Mouse (Mus musculus) adrenal gland, postnatal 14 days (tissue): ENCODE measurements at regions not wholly inside any gene's neighbourhood (a gene's known extent, or its start where the extent isn't known, plus 50 kb on each side); places are given as distances from the start of the nearest gene placed in this dataset.
"Not testable (repeated sequence)": the region's sequence is repeated elsewhere in the genome, so short reads cannot be mapped to it uniquely, and the experiment has no call there.

Source experiments
- DNase-seq: peaks from one replicate; pipeline ENCODE4 v3.0.0; 2021; ENCODE audit warnings: mixed read lengths

- no peak for DNase-seq
Measured at GRCm38 (mm10) chr2:147989616-147990015, 57.2 kb downstream of the Foxa2 start.

GRCm38 (mm10) chr2:147988586-147988985 lies 58.2 kb downstream of the Foxa2 start:
- no peak for DNase-seq

GRCm38 (mm10) chr2:147985261-147985575 lies 61.6 kb downstream of the Foxa2 start:
- DNase-seq = no peak

GRCm38 (mm10) chr2:147984547-147985260 lies 62.1 kb downstream of the Foxa2 start:
- DNase-seq = no peak

- DNase-seq = no peak
Measured at GRCm38 (mm10) chr2:147980929-147981479, 65.8 kb downstream of the Foxa2 start.

GRCm38 (mm10) chr2:147980408-147980807 lies 66.4 kb downstream of the Foxa2 start:
- no peak for DNase-seq

- DNase-seq = no peak
Measured at GRCm38 (mm10) chr2:147979660-147980364, 67.0 kb downstream of the Foxa2 start.

GRCm38 (mm10) chr2:147979001-147979400 lies 67.8 kb downstream of the Foxa2 start:
- no peak for DNase-seq

- DNase-seq = no peak
Measured at GRCm38 (mm10) chr2:147974776-147975175, 72.0 kb downstream of the Foxa2 start.

- no peak for DNase-seq
Measured at GRCm38 (mm10) chr2:147968671-147969070, 78.1 kb downstream of the Foxa2 start.

GRCm38 (mm10) chr2:147967829-147968529 lies 78.8 kb downstream of the Foxa2 start:
- DNase-seq = no peak

GRCm38 (mm10) chr2:147963284-147963683 lies 83.5 kb downstream of the Foxa2 start:
- DNase-seq = not testable (repeated sequence)

- no peak for DNase-seq
Measured at GRCm38 (mm10) chr2:147961633-147962032, 85.1 kb downstream of the Foxa2 start.

GRCm38 (mm10) chr2:147954183-147954582 lies 92.6 kb downstream of the Foxa2 start:
- DNase-seq = no peak

GRCm38 (mm10) chr2:147951233-147951632 lies 95.5 kb downstream of the Foxa2 start:
- no peak for DNase-seq

- no peak for DNase-seq
Measured at GRCm38 (mm10) chr2:147944171-147945040, 102.4 kb downstream of the Foxa2 start.

GRCm38 (mm10) chr2:147942591-147942990 lies 104.2 kb downstream of the Foxa2 start:
- DNase-seq = no peak

GRCm38 (mm10) chr2:147941319-147941718 lies 105.5 kb downstream of the Foxa2 start:
- DNase-seq = no peak

GRCm38 (mm10) chr2:147932494-147932893 lies 114.3 kb downstream of the Foxa2 start:
- no peak for DNase-seq

- DNase-seq = no peak
Measured at GRCm38 (mm10) chr2:147929031-147929711, 117.6 kb downstream of the Foxa2 start.
